Mouse (Mus musculus) embryonic facial prominence, embryonic 12.5 days (tissue): ENCODE data around the gene Asb8. TPM values are rescaled to one million over a fixed set of nuclear protein-coding genes. Genes with fewer than 3 reads are reported as not detected.

Experiments
- ATAC-seq: fragments of 200-750 bp; cut with Nextera tagmentation; 2 replicates; pipeline ENCODE4 v1.8.0; 2017; ENCODE audit not compliant: insufficient number of reproducible peaks, insufficient read depth, low FRiP score, low TSS enrichment
- H3K27ac ChIP-seq: fragments of 300-500 bp; sonication (generic); 2 replicates; pipeline ENCODE4 v1.5.1; 2016; ENCODE audit warnings: mild to moderate bottlenecking
- H3K27me3 ChIP-seq: fragments of 300-500 bp; sonication (generic); 2 replicates; pipeline ENCODE4 v1.6.1; 2016; ENCODE audit warnings: mild to moderate bottlenecking, moderate library complexity
- H3K36me3 ChIP-seq: fragments of 300-500 bp; sonication (generic); 2 replicates; pipeline ENCODE4 v1.6.1; 2016; ENCODE audit warnings: mild to moderate bottlenecking
- H3K4me1 ChIP-seq: fragments of 300-500 bp; sonication (generic); 2 replicates; pipeline ENCODE4 v1.6.1; 2016
- H3K4me2 ChIP-seq: fragments of 300-500 bp; sonication (generic); replicated peaks from 2 replicates; pipeline ENCODE4 v1.6.1; 2016; ENCODE audit warnings: mild to moderate bottlenecking, moderate library complexity
- H3K4me3 ChIP-seq: fragments of 300-500 bp; sonication (generic); 2 replicates; pipeline ENCODE4 v1.5.1; 2016; ENCODE audit warnings: mild to moderate bottlenecking
- H3K9ac ChIP-seq: fragments of 300-500 bp; sonication (generic); 2 replicates; pipeline ENCODE4 v1.6.1; 2016; ENCODE audit warnings: mild to moderate bottlenecking, moderate library complexity
- H3K9me3 ChIP-seq: fragments of 300-500 bp; sonication (generic); 2 replicates; pipeline ENCODE4 v1.6.1; 2016; ENCODE audit warnings: mild to moderate bottlenecking, moderate library complexity
- WGBS: fragments of 180-500 bp; shearing (Covaris S2); methylation state at CpG from one replicate; pipeline ENCODE4 v1.1.7; 2016; 5-methylcytosine and 5-hydroxymethylcytosine counted together
- polyA plus RNA-seq: library from polyadenylated mRNA; unstranded; fragments of >200 nt; fragmentation: Nextera tagmentation; extraction: Ambion mirVana; gene quantifications from 2 replicates; pipeline ENCODE4 v1.2.1, GENCODE M21; 2016

The Asb8 gene
- polyA plus RNA-seq, 1 experiment from 2014 or later = 47.2 TPM

DNA sequence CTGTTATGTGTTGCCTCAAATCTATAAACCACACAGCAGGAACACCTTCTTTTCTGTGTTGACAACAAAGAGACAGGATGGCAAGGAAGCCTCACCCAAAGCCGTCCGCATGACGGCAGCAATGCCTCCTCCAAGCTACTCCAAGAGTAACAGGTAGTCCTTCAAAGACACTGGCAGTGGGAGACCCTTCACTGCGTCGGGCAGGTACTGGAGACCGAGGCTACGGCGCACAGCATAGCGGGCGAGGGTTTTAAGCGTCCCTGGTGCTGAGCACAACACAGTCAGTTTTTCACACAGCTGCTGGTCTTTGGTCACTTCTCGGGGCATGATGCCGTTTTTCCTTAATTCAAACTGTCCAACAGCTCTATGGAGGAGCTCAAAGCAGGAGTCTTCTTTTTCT is 29.8 kb downstream of the Asb8 start:
- H3K36me3 ChIP-seq = peaks cover 85% of the 10 kb centered on the region
- no peaks in the 10 kb centered on the region for H3K4me1 ChIP-seq
- H3K9ac ChIP-seq = no peak overlapping the region
- 90% methylated on average over 13 of the region's 13 CpGs for WGBS
- H3K27me3 ChIP-seq = no peaks in the 10 kb centered on the region
- no peak overlapping the region for H3K4me3 ChIP-seq
- no peaks in the 10 kb centered on the region for H3K9me3 ChIP-seq
- H3K4me2 ChIP-seq = no peak overlapping the region
- no peak overlapping the region for H3K27ac ChIP-seq
- ATAC-seq = no peak

DNA sequence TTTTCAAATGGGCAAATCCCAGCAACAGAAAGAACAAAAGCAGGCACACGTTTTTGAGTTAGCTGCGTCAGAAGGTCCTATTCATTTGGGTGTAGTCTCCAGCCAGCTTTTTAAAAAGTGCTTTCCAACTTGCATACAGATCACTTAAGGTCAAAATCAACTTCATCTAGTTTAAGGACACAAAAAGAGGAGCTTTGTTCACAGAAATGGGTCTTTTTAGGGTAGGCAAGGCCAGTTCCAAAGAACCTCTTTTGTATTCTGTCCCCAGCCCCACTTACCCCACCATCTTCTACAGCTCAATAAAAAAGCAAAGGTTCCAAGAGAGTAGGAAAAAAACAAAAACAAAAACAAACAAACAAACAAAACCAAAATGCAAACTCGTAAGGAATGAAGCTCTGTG is 30.8 kb downstream of the Asb8 start:
- no peak overlapping the region for H3K4me3 ChIP-seq
- no peaks in the 10 kb centered on the region for H3K9me3 ChIP-seq
- no peak overlapping the region for H3K9ac ChIP-seq
- H3K4me2 ChIP-seq = no peak overlapping the region
- 76% methylated on average over 3 of the region's 3 CpGs for WGBS
- no peaks in the 10 kb centered on the region for H3K27me3 ChIP-seq
- no peaks in the 10 kb centered on the region for H3K4me1 ChIP-seq
- peaks cover 86% of the 10 kb centered on the region for H3K36me3 ChIP-seq
- ATAC-seq = no peak
- no peak overlapping the region for H3K27ac ChIP-seq

DNA sequence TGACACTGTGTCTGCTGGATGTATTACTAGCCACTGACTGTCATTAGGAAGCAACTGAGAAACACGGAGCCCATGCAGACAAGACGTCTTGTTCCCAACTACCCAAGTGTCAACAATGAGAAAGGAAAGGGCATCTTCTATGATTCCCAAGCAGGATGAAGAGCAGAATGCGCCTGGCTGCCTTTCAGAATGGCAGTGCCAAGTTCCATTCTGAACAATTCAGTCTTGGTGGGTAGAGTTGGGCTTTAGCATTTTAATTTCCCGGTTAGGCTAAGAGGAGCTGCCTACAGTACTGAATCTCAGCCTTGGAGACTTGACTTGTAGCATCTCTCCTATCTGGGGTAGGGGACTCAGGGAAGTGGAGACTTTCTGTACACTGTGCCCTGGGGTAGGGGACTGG is 31.4 kb downstream of the Asb8 start:
- Histone ChIP-seq H3K27me3 (no peaks in the 10 kb centered on the region), H3K36me3 (peaks cover 85% of the 10 kb centered on the region), H3K27ac (no peak overlapping the region), H3K9ac (no peak overlapping the region), H3K4me1 (no peaks in the 10 kb centered on the region), H3K4me3 (no peak overlapping the region), H3K4me2 (no peak overlapping the region), H3K9me3 (no peaks in the 10 kb centered on the region)
- WGBS = 90% methylated on average over 4 of the region's 4 CpGs
- ATAC-seq = no peak

- ATAC-seq = no peak
- WGBS = 85% methylated on average over 3 of the region's 3 CpGs
- Histone ChIP-seq H3K4me3 (no peak overlapping the region), H3K9ac (no peak overlapping the region), H3K9me3 (no peaks in the 10 kb centered on the region), H3K4me2 (no peak overlapping the region), H3K4me1 (no peaks in the 10 kb centered on the region), H3K27ac (no peak overlapping the region), H3K27me3 (no peaks in the 10 kb centered on the region), H3K36me3 (peaks cover 86% of the 10 kb centered on the region)
Measured at GRCm38 (mm10) chr15:98133471-98133870, 32.0 kb downstream of the Asb8 start.

DNA sequence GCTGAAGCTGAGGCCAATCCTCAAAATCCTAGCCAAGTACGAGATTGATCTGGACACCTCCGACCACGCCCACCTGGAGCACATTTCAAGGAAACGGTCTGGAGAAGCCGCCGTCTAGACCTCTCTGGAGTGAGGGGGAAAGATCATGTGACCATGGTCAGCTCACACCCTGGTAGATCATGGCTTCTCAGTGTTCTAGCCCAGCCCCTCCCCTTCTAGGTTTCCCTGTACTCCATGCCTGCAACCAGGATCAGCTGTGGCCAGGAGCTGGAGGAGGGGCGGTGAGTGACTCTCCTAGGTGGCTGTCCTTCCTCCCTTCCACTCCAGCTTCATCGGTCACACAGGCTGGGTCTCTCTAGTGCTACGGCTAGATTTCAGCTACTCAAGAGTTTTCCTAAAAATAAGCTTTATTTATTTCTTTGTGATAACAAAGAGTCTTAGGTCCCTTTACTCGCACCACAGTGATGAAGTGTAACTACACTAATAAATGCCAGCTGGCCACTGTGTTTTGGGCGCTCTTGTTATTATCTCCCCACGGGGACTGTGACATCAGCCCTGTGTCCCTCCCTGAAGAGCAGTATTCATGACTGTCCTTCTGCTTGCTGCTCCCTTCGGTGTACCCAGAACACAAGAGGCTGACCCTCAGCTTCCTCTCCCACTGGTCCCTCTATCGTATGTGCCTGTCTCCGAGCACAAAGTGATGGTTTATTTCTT is 33.3 kb downstream of the Asb8 start:
- Histone ChIP-seq H3K4me2 (no peak overlapping the region), H3K9ac (no peak overlapping the region), H3K27me3 (no peaks in the 10 kb centered on the region), H3K9me3 (no peaks in the 10 kb centered on the region), H3K4me3 (no peak overlapping the region), H3K36me3 (peaks cover 88% of the 10 kb centered on the region), H3K27ac (no peak overlapping the region), H3K4me1 (no peaks in the 10 kb centered on the region)
- ATAC-seq = no peak
- 84% methylated on average over 15 of the region's 15 CpGs for whole genome bisulfite sequencing

GRCm38 (mm10) chr15:98131451-98131850 is 34.0 kb downstream of the Asb8 start:
- H3K27me3 ChIP-seq = no peaks in the 10 kb centered on the region
- H3K4me3 ChIP-seq = no peak overlapping the region
- H3K9me3 ChIP-seq = no peaks in the 10 kb centered on the region
- no peak for ATAC-seq
- H3K36me3 ChIP-seq = peaks cover 87% of the 10 kb centered on the region
- WGBS = 91% methylated on average over 7 of the region's 7 CpGs
- H3K27ac ChIP-seq = no peak overlapping the region
- H3K4me2 ChIP-seq = no peak overlapping the region
- H3K4me1 ChIP-seq = no peaks in the 10 kb centered on the region
- no peak overlapping the region for H3K9ac ChIP-seq

DNA sequence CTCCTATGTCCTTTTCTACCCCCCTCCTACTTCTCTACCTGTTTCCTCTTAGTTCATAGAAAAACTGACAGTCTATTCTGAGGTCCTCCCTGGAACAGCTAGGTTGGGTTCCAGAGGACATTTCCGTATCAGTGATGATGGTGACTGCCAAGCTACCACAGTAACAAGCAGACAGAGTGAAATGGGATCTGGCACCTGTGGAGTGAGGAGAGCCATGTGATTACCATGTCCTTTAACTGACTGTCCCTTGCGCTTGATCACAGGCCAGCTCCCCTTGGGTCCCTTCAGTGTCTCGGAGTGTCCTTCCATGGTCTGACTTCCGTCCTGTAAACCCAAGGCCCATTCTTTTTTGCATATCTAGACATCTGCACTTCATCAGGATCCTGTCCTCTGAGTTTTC is 34.4 kb downstream of the Asb8 start:
- H3K9ac ChIP-seq = no peak overlapping the region
- no peak for ATAC-seq
- H3K9me3 ChIP-seq = no peaks in the 10 kb centered on the region
- H3K4me1 ChIP-seq = no peaks in the 10 kb centered on the region
- no peak overlapping the region for H3K4me3 ChIP-seq
- no peaks in the 10 kb centered on the region for H3K27me3 ChIP-seq
- no peak overlapping the region for H3K4me2 ChIP-seq
- H3K36me3 ChIP-seq = peaks cover 87% of the 10 kb centered on the region
- H3K27ac ChIP-seq = no peak overlapping the region
- 87% methylated on average over 4 of the region's 4 CpGs for WGBS

DNA sequence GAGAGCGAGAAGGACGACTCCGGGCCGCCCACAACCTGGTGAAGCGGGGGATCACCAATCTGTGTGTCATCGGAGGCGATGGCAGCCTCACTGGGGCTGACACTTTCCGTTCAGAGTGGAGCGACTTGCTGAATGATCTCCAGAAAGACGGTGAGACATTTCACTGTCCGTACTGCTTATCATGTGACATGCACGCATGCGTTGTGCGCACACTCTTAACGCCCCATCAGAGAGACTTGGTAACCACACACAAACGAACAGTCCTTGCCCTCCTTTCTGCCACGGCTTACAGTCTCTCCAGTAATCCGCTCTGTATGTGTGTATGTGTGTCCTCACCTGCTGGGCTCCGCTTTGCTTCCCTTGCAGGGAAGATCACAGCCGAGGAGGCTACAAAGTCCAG is 44.6 kb downstream of the Asb8 start:
- no peaks in the 10 kb centered on the region for H3K4me1 ChIP-seq
- no peak overlapping the region for H3K27ac ChIP-seq
- H3K9ac ChIP-seq = no peak overlapping the region
- H3K9me3 ChIP-seq = no peaks in the 10 kb centered on the region
- no peak overlapping the region for H3K4me3 ChIP-seq
- no peak overlapping the region for H3K4me2 ChIP-seq
- ATAC-seq = no peak
- WGBS = 93% methylated on average over 20 of the region's 20 CpGs
- H3K36me3 ChIP-seq = peaks cover 85% of the 10 kb centered on the region
- no peaks in the 10 kb centered on the region for H3K27me3 ChIP-seq

DNA sequence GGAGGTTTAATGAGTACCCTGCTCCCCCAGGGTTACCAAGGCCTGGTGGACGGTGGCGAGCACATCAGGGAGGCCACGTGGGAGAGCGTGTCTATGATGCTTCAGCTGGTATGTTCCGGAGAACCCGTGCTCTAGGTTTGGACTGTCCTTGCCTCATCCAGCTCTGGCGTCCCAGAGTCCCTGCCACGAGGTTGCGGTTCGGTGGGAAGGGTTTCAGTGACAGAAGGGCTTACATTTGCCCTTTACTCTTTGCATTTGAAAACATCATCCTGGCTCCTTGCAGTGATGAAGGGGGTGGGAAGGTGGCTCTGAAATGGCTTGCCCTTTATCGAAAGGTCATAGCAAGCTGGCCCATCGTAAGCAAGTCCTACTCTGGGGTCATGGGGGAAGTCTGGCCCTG is 46.1 kb downstream of the Asb8 start:
- H3K9me3 ChIP-seq = no peaks in the 10 kb centered on the region
- H3K27ac ChIP-seq = no peak overlapping the region
- no peak overlapping the region for H3K4me2 ChIP-seq
- H3K4me3 ChIP-seq = no peak overlapping the region
- H3K4me1 ChIP-seq = no peaks in the 10 kb centered on the region
- no peak overlapping the region for H3K9ac ChIP-seq
- 81% methylated on average over 12 of the region's 12 CpGs for WGBS
- no peaks in the 10 kb centered on the region for H3K27me3 ChIP-seq
- ATAC-seq = no peak
- peaks cover 81% of the 10 kb centered on the region for H3K36me3 ChIP-seq

DNA sequence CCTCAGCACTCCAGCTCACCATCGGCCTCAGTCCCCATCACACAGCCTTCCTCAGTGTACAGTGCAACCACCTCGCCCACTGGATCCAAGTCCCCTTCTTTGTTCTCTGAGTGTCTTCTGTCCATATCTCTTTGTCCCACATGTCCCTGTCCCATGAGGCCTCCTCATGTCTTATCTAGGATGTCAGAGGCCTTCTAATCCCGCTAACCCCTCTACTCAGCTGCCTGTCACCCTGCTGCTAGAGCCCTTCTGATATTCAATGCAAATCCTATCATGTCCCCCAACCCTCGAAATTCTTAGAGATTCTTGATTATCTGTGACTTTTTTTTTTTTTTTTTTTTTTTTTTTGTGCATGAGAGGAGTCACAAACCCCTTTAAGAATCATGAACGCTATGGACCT is 49.1 kb downstream of the Asb8 start:
- 89% methylated on average over 5 of the region's 5 CpGs for WGBS
- no peaks in the 10 kb centered on the region for H3K9me3 ChIP-seq
- H3K4me3 ChIP-seq = no peak overlapping the region
- H3K27me3 ChIP-seq = no peaks in the 10 kb centered on the region
- H3K27ac ChIP-seq = no peak overlapping the region
- no peak overlapping the region for H3K4me2 ChIP-seq
- no peak for ATAC-seq
- peaks cover 69% of the 10 kb centered on the region for H3K36me3 ChIP-seq
- no peaks in the 10 kb centered on the region for H3K4me1 ChIP-seq
- H3K9ac ChIP-seq = no peak overlapping the region

DNA sequence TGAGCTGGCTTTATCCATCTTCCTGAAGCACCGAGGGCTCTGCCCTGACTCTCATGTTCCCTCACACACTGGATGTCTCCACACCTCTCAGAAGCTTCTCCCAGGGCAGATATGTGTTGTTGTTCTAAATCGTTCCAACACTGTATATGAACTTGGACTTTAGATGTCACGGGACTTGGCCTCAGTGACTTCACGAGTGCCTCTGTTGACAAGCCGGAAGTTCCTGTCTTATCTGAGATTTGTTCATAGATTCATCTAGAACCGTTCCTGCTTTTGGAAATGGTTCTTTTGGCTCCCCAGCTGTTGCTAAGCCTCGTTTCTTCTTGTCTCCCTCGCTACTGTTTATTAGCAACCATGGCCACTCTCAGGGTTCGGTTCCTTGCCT is 49.7 kb downstream of the Asb8 start:
- H3K27ac ChIP-seq = no peak overlapping the region
- no peaks in the 10 kb centered on the region for H3K27me3 ChIP-seq
- H3K4me3 ChIP-seq = no peak overlapping the region
- H3K4me1 ChIP-seq = no peaks in the 10 kb centered on the region
- no peaks in the 10 kb centered on the region for H3K9me3 ChIP-seq
- WGBS = 94% methylated on average over 9 of the region's 9 CpGs
- H3K9ac ChIP-seq = no peak overlapping the region
- no peak for ATAC-seq
- H3K36me3 ChIP-seq = peaks cover 64% of the 10 kb centered on the region
- H3K4me2 ChIP-seq = no peak overlapping the region

GRCm38 (mm10) chr15:98114852-98115778 is 50.3 kb downstream of the Asb8 start:
- Histone ChIP-seq H3K27ac (no peak overlapping the region), H3K4me2 (no peak overlapping the region), H3K36me3 (peaks cover 57% of the 10 kb centered on the region), H3K4me3 (no peak overlapping the region), H3K27me3 (no peaks in the 10 kb centered on the region), H3K9me3 (no peaks in the 10 kb centered on the region), H3K9ac (no peak overlapping the region), H3K4me1 (peaks cover 2% of the 10 kb centered on the region; the same call in 1 of the 2 replicates)
- no peak for ATAC-seq
- 80% methylated on average over 10 of the region's 10 CpGs for WGBS
